Comparison of ENCODE assay signal across 10 mouse cellular contexts in the genomic region with DNA sequence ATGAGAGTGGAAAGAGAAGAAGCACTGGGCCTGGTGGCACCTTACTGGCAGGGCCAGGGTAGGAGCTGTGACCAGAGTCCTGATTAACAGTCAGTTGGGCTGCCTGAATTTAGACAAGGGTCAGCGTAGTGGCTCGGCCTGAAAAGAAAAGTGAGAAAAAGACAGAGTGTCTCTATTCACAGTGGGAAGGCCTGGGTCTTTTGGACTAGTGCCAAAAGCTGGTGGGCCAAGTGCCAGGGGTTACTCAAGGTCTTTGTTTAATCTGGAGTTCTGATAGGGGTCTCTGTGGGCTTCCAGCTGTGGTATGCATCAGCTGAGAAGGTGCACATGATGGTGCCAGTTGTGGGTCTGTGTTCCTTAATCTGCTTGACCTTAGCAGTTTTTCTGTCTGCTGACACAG.
DNase-seq lines count a peak whose midpoint lies in the region; ATAC-seq lines count a peak whose summit lies in the region.
"Had no signal": no experiment of that assay in that cellular context is flagged by ENCODE, and none has a peak within 500 bp of the region (broad histone marks: within the 10 kb centered on the region; RNA-seq: fewer than 3 reads in every experiment).

No protein-coding gene starts in this region.

- no peak for DNase-seq in heart, adult 11 months
- DNase-seq in R1 (ENCODE audit: low read depth, low spot score) = peak; percentile 2
- no peak for DNase-seq in adrenal gland, postnatal 10 days
- DNase-seq in urinary bladder, postnatal 14 days (ENCODE audit: low spot score) = no peak
- DNase-seq: thymus, adult 18-20 months had no signal

- 28% methylated on average over 2 of the region's 2 CpGs for WGBS in heart, embryonic 15.5 days
- 13% methylated on average over 2 of the region's 2 CpGs for WGBS in forebrain, embryonic 13.5 days
- WGBS in midbrain, embryonic 13.5 days = 23% methylated on average over 2 of the region's 2 CpGs

- no peaks in the 10 kb centered on the region for H3K27me3 ChIP-seq in heart, embryonic 15.5 days
- no peaks in the 10 kb centered on the region for H3K27me3 ChIP-seq in forebrain, embryonic 13.5 days
- no peaks in the 10 kb centered on the region for H3K27me3 ChIP-seq in midbrain, embryonic 13.5 days
- H3K27me3 ChIP-seq: embryonic facial prominence, embryonic 15.5 days had no signal

- H3K9ac ChIP-seq in heart, embryonic 15.5 days = no peak overlapping the region
- H3K9ac ChIP-seq in forebrain, embryonic 13.5 days = no peak overlapping the region
- H3K9ac ChIP-seq in midbrain, embryonic 13.5 days (replicated peaks) = no peak overlapping the region
- H3K9ac ChIP-seq: embryonic facial prominence, embryonic 15.5 days had no signal

- no peaks in the 10 kb centered on the region for H3K9me3 ChIP-seq in heart, embryonic 15.5 days (replicated peaks)
- H3K9me3 ChIP-seq in forebrain, embryonic 13.5 days (replicated peaks) = no peaks in the 10 kb centered on the region
- H3K9me3 ChIP-seq in midbrain, embryonic 13.5 days = no peaks in the 10 kb centered on the region
- H3K9me3 ChIP-seq: embryonic facial prominence, embryonic 15.5 days had no signal

- no peaks in the 10 kb centered on the region for H3K36me3 ChIP-seq in heart, embryonic 15.5 days
- no peaks in the 10 kb centered on the region for H3K36me3 ChIP-seq in forebrain, embryonic 13.5 days (ENCODE audit: poor library complexity, severe bottlenecking)
- H3K36me3 ChIP-seq in midbrain, embryonic 13.5 days = no peaks in the 10 kb centered on the region
- H3K36me3 ChIP-seq: embryonic facial prominence, embryonic 15.5 days had no signal

- ATAC-seq in heart, embryonic 15.5 days (replicated peaks; ENCODE audit: insufficient number of reproducible peaks, insufficient read depth, low FRiP score, low read depth) = 0 out of 2 replicates have a peak, but pooled peaks have one; percentile 18
- ATAC-seq in forebrain, embryonic 13.5 days = peak; percentile 87
- peak; percentile 74 for ATAC-seq in midbrain, embryonic 13.5 days

- H3K4me3 ChIP-seq in heart, embryonic 15.5 days = no peak overlapping the region
- no peak overlapping the region for H3K4me3 ChIP-seq in forebrain, embryonic 13.5 days
- no peak overlapping the region for H3K4me3 ChIP-seq in midbrain, embryonic 13.5 days (replicated peaks)
- H3K4me3 ChIP-seq: embryonic facial prominence, embryonic 15.5 days had no signal

- H3K4me2 ChIP-seq in heart, embryonic 15.5 days = no peak overlapping the region
- no peak overlapping the region for H3K4me2 ChIP-seq in forebrain, embryonic 13.5 days
- H3K4me2 ChIP-seq in midbrain, embryonic 13.5 days (replicated peaks) = no peak overlapping the region
- H3K4me2 ChIP-seq: embryonic facial prominence, embryonic 15.5 days had no signal

- H3K27ac ChIP-seq in heart, embryonic 15.5 days = no peak overlapping the region
- H3K27ac ChIP-seq in forebrain, embryonic 13.5 days = no peak overlapping the region
- H3K27ac ChIP-seq in midbrain, embryonic 13.5 days = no peak overlapping the region
- H3K27ac ChIP-seq: embryonic facial prominence, embryonic 15.5 days; macrophage had no signal

- peaks cover 6% of the 10 kb centered on the region; the same call in 1 of the 2 replicates for H3K4me1 ChIP-seq in heart, embryonic 15.5 days (replicated peaks)
- peaks cover 6% of the 10 kb centered on the region; the same call in 1 of the 2 replicates for H3K4me1 ChIP-seq in forebrain, embryonic 13.5 days
- peaks cover 5% of the 10 kb centered on the region; the same call in 1 of the 2 replicates for H3K4me1 ChIP-seq in midbrain, embryonic 13.5 days (replicated peaks)
- H3K4me1 ChIP-seq: embryonic facial prominence, embryonic 15.5 days had no signal

Comparison
In these comparisons a context has a peak if more than half of its experiments do, and no peak if none do; other contexts are left out.
1. ATAC-seq: peak in every context shown above with its lines; median percentile 87 in forebrain, embryonic 13.5 days; 74 in midbrain, embryonic 13.5 days; 18 in heart, embryonic 15.5 days.